Mouse (Mus musculus) testis, adult 2 months (tissue): ENCODE measurements around the gene Tceanc.

Experiments used
- CTCF ChIP-seq: fragments of 200-500 bp; IDR thresholded peaks from 2 replicates; pipeline ENCODE4 v1.5.1; 2012; ENCODE audit warnings: low read depth, mild to moderate bottlenecking, inconsistent platforms, low read length, moderate library complexity; ENCODE audit not compliant: control insufficient read depth, insufficient read depth, insufficient replicate concordance
- POLR2A ChIP-seq: fragments of 200-500 bp; IDR thresholded peaks from 2 replicates; pipeline ENCODE4 v1.6.1; 2012; ENCODE audit warnings: low read depth, mild to moderate bottlenecking, inconsistent platforms, low read length, moderate library complexity; ENCODE audit not compliant: control insufficient read depth

DNA sequence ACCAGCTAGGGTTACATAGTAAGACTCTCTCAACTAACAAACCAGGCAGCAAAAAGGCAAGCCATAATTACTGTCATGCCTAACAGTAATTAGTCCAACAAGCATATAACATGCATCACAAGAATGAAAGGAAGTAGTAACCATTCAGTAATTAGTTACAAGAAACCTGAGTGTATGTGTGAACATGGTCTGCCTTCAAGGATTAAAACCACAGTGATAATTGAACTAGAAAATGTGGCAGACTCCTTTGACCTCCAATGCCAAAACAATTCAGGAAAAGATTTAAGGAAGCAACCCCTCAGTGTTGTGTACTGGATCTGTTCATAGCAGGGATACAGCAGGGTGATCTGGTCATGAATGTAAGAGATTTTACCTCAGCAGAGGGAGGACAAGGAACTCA is 7.3 kb downstream of the Tceanc start:
- TF ChIP-seq POLR2A = no peak
- TF ChIP-seq CTCF = no peak
